Mouse (Mus musculus): ENCODE measurements at regions not wholly inside any gene's neighbourhood (a gene's known extent, or its start where the extent isn't known, plus 50 kb on each side); places are given as distances from the start of the nearest gene placed in this dataset.

GRCm38 (mm10) chr2:166331192-166331591 is 175.7 kb upstream of the Sulf2 start:
- WGBS: 91% methylated on average over 4 of the region's 4 CpGs
- Histone ChIP-seq H3K9ac (replicated peaks) (no peak overlapping the region), H3K4me2 (replicated peaks) (no peak overlapping the region), H3K4me1 (no peaks in the 10 kb centered on the region), H3K36me3 (no peaks in the 10 kb centered on the region), H3K27me3 (0 out of 2 replicates have a peak, but pooled peaks cover 6% of the 10 kb centered on the region), H3K4me3 (no peak overlapping the region), H3K27ac (replicated peaks) (no peak overlapping the region), H3K9me3 (no peaks in the 10 kb centered on the region)
- ATAC-seq (replicated peaks): no peak

- no peak overlapping the region for H3K27ac ChIP-seq (replicated peaks)
- no peaks in the 10 kb centered on the region for H3K9me3 ChIP-seq
- no peaks in the 10 kb centered on the region; the same call in 1 of the 2 replicates for H3K4me1 ChIP-seq
- 0 out of 2 replicates have a peak, but pooled peaks cover 6% of the 10 kb centered on the region for H3K27me3 ChIP-seq
- 69% methylated on average over 6 of the region's 6 CpGs for WGBS
- H3K36me3 ChIP-seq: no peaks in the 10 kb centered on the region
- H3K4me3 ChIP-seq: no peak overlapping the region
- no peak overlapping the region for H3K4me2 ChIP-seq (replicated peaks)
- H3K9ac ChIP-seq (replicated peaks): no peak overlapping the region
- ATAC-seq (replicated peaks): no peak
These were observed 174.9 kb upstream of the Sulf2 start for GRCm38 (mm10) chr2:166330364-166330763.

- 85% methylated on average over 14 of the region's 14 CpGs for WGBS
- ATAC-seq (replicated peaks): no peak
- Histone ChIP-seq H3K27me3 (0 out of 2 replicates have a peak, but pooled peaks cover 6% of the 10 kb centered on the region), H3K4me1 (peaks cover 6% of the 10 kb centered on the region), H3K36me3 (no peaks in the 10 kb centered on the region), H3K9me3 (no peaks in the 10 kb centered on the region), H3K27ac (replicated peaks) (no peak overlapping the region), H3K9ac (replicated peaks) (no peak overlapping the region), H3K4me2 (replicated peaks) (no peak overlapping the region), H3K4me3 (no peak overlapping the region)
These were observed 174.3 kb upstream of the Sulf2 start for GRCm38 (mm10) chr2:166329556-166330340.

- WGBS: 80% methylated on average over 5 of the region's 5 CpGs
These were observed 171.5 kb upstream of the Sulf2 start for GRCm38 (mm10) chr2:166326932-166327331.

GRCm38 (mm10) chr2:166324954-166325353 is 169.5 kb upstream of the Sulf2 start:
- Histone ChIP-seq H3K9ac (replicated peaks) (no peak overlapping the region), H3K9me3 (no peaks in the 10 kb centered on the region), H3K27me3 (0 out of 2 replicates have a peak, but pooled peaks cover 6% of the 10 kb centered on the region), H3K4me2 (replicated peaks) (no peak overlapping the region), H3K4me1 (peaks cover 15% of the 10 kb centered on the region), H3K4me3 (no peak overlapping the region), H3K27ac (replicated peaks) (no peak overlapping the region), H3K36me3 (no peaks in the 10 kb centered on the region)
- 70% methylated on average over 3 of the region's 3 CpGs for WGBS
- ATAC-seq (replicated peaks): no peak

More at GRCm38 (mm10) chr2:166326932-166327331, 171.5 kb upstream of the Sulf2 start:
- Histone ChIP-seq H3K4me2 (replicated peaks) (no peak overlapping the region), H3K4me1 (peaks cover 15% of the 10 kb centered on the region), H3K9me3 (no peaks in the 10 kb centered on the region), H3K27ac (replicated peaks) (no peak overlapping the region), H3K27me3 (0 out of 2 replicates have a peak, but pooled peaks cover 6% of the 10 kb centered on the region), H3K4me3 (no peak overlapping the region), H3K36me3 (no peaks in the 10 kb centered on the region), H3K9ac (replicated peaks) (no peak overlapping the region)
- ATAC-seq (replicated peaks): no peak

- H3K4me1 ChIP-seq: peaks cover 15% of the 10 kb centered on the region
- no peaks in the 10 kb centered on the region for H3K36me3 ChIP-seq
- no peaks in the 10 kb centered on the region for H3K9me3 ChIP-seq
- peaks cover 8% of the 10 kb centered on the region; the same call in 1 of the 2 replicates for H3K27me3 ChIP-seq
- H3K27ac ChIP-seq (replicated peaks): no peak overlapping the region
- H3K4me2 ChIP-seq (replicated peaks): no peak overlapping the region
- ATAC-seq (replicated peaks): peak; percentile 29; the same call in 1 of the 2 replicates
- no peak overlapping the region for H3K9ac ChIP-seq (replicated peaks)
- WGBS: 14% methylated on average over 10 of the region's 10 CpGs
- H3K4me3 ChIP-seq: no peak overlapping the region
These were observed 169.0 kb upstream of the Sulf2 start for GRCm38 (mm10) chr2:166324439-166324838.

- Histone ChIP-seq H3K4me1 (peaks cover 15% of the 10 kb centered on the region), H3K27ac (replicated peaks) (no peak overlapping the region), H3K27me3 (peaks cover 3% of the 10 kb centered on the region; the same call in 1 of the 2 replicates), H3K9ac (replicated peaks) (no peak overlapping the region), H3K9me3 (no peaks in the 10 kb centered on the region), H3K4me2 (replicated peaks) (no peak overlapping the region), H3K36me3 (no peaks in the 10 kb centered on the region), H3K4me3 (no peak overlapping the region)
- ATAC-seq (replicated peaks): no peak
- 73% methylated on average over 6 of the region's 6 CpGs for WGBS
These were observed 167.2 kb upstream of the Sulf2 start for GRCm38 (mm10) chr2:166322668-166323043.

- Histone ChIP-seq H3K27ac (replicated peaks) (no peak overlapping the region), H3K9ac (replicated peaks) (no peak overlapping the region), H3K4me1 (peaks cover 15% of the 10 kb centered on the region), H3K4me3 (no peak overlapping the region), H3K27me3 (peaks cover 3% of the 10 kb centered on the region; the same call in 1 of the 2 replicates), H3K36me3 (no peaks in the 10 kb centered on the region), H3K9me3 (no peaks in the 10 kb centered on the region), H3K4me2 (replicated peaks) (no peak overlapping the region)
- ATAC-seq (replicated peaks): no peak
- 83% methylated on average over 6 of the region's 6 CpGs for WGBS
These were observed 166.7 kb upstream of the Sulf2 start for GRCm38 (mm10) chr2:166321992-166322667.

GRCm38 (mm10) chr2:166316409-166316916 is 161.0 kb upstream of the Sulf2 start:
- no peak for ATAC-seq (replicated peaks)
- Histone ChIP-seq H3K27ac (replicated peaks) (no peak overlapping the region), H3K4me2 (replicated peaks) (no peak overlapping the region), H3K36me3 (no peaks in the 10 kb centered on the region), H3K9ac (replicated peaks) (no peak overlapping the region), H3K4me1 (peaks cover 9% of the 10 kb centered on the region), H3K9me3 (no peaks in the 10 kb centered on the region), H3K4me3 (no peak overlapping the region), H3K27me3 (peaks cover 3% of the 10 kb centered on the region; the same call in 1 of the 2 replicates)
- 11% methylated on average over 10 of the region's 10 CpGs for WGBS

GRCm38 (mm10) chr2:166310438-166310837 is 155.0 kb upstream of the Sulf2 start:
- ATAC-seq (replicated peaks): peak; percentile 55; the same call in 1 of the 2 replicates
- no peaks in the 10 kb centered on the region for H3K27me3 ChIP-seq

GRCm38 (mm10) chr2:166309882-166310281 is 154.4 kb upstream of the Sulf2 start:
- WGBS: 80% methylated on average over 2 of the region's 2 CpGs
- Histone ChIP-seq H3K9me3 (no peaks in the 10 kb centered on the region), H3K36me3 (no peaks in the 10 kb centered on the region), H3K4me2 (replicated peaks) (no peak overlapping the region), H3K9ac (replicated peaks) (no peak overlapping the region), H3K27me3 (no peaks in the 10 kb centered on the region), H3K4me1 (peaks cover 22% of the 10 kb centered on the region), H3K4me3 (no peak overlapping the region), H3K27ac (replicated peaks) (no peak overlapping the region)
- no peak for ATAC-seq (replicated peaks)

More at GRCm38 (mm10) chr2:166310438-166310837, 155.0 kb upstream of the Sulf2 start:
- Histone ChIP-seq H3K4me2 (replicated peaks) (no peak overlapping the region), H3K36me3 (no peaks in the 10 kb centered on the region), H3K9ac (replicated peaks) (no peak overlapping the region), H3K27ac (replicated peaks) (0 out of 2 replicates have a peak overlapping the region, but pooled peaks have one; percentile 20), H3K4me1 (peaks cover 17% of the 10 kb centered on the region), H3K9me3 (no peaks in the 10 kb centered on the region), H3K4me3 (no peak overlapping the region)
- WGBS: 64% methylated on average over 5 of the region's 5 CpGs

- Histone ChIP-seq H3K27me3 (no peaks in the 10 kb centered on the region), H3K4me3 (no peak overlapping the region), H3K9ac (replicated peaks) (no peak overlapping the region), H3K4me1 (peaks cover 27% of the 10 kb centered on the region), H3K4me2 (replicated peaks) (no peak overlapping the region), H3K27ac (replicated peaks) (no peak overlapping the region), H3K36me3 (no peaks in the 10 kb centered on the region), H3K9me3 (no peaks in the 10 kb centered on the region)
- no peak for ATAC-seq (replicated peaks)
- 30% methylated on average over 13 of the region's 13 CpGs for whole genome bisulfite sequencing
These were observed 152.1 kb upstream of the Sulf2 start for GRCm38 (mm10) chr2:166307551-166307950.

All from forebrain, embryonic 15.5 days (tissue).